Mouse (Mus musculus): ENCODE measurements at regions not wholly inside any gene's neighbourhood (a gene's known extent, or its start where the extent isn't known, plus 50 kb on each side); places are given as distances from the start of the nearest gene placed in this dataset.

GRCm38 (mm10) chr13:117508746-117509145 lies 93.4 kb upstream of the Hcn1 start:
- TF ChIP-seq CTCF (conservative IDR thresholded peaks at IDR 0.05): no peak
- no peak for DNase-seq (ENCODE audit: low spot score in 2 of 2)
- H3K27ac ChIP-seq: no peak overlapping the region
- H3K4me3 ChIP-seq: no peak overlapping the region

- no peak overlapping the region for H3K27ac ChIP-seq
- no peak overlapping the region for H3K4me3 ChIP-seq
- DNase-seq (ENCODE audit: low spot score in 2 of 2): peak; percentile 60 to 73
- peak; percentile 99 for TF ChIP-seq CTCF (conservative IDR thresholded peaks at IDR 0.05)
Observed at GRCm38 (mm10) chr13:117550108-117550507, 52.0 kb upstream of the Hcn1 start.

Data from layer of hippocampus, adult 2 months (tissue).